Mouse (Mus musculus) megakaryocyte-erythroid progenitor cell, adult 5-6 weeks (primary cell): ENCODE results near the gene Sorbs1. TPM values are rescaled to one million over a fixed set of nuclear protein-coding genes. Genes with fewer than 3 reads are reported as not detected.

Experiments used
- ATAC-seq: replicated peaks from 2 replicates; pipeline ENCODE4 v1.8.0; 2016; ENCODE audit warnings: mild to moderate bottlenecking, inconsistent platforms; ENCODE audit not compliant: severe bottlenecking, poor library complexity, low FRiP score, low TSS enrichment
- total RNA-seq, 2 experiments: library from RNA; stranded (forward) in 1 of 2; stranded (reverse) in 1 of 2; fragments of 200-1000, 215-1000 nt in 1 of 2; fragments of >200 nt in 1 of 2; fragmentation: Nextera tagmentation in 1 of 2; gene quantifications; 2 replicates each; pipeline ENCODE4 v1.2.3; 2014 to 2017

Gene Sorbs1
- 13.9 and 33.6 TPM in 2 replicates for total RNA-seq (2014; fragmentation: Nextera tagmentation)
- total RNA-seq (2017) = 12.3 and 30.4 TPM in 2 replicates

DNA sequence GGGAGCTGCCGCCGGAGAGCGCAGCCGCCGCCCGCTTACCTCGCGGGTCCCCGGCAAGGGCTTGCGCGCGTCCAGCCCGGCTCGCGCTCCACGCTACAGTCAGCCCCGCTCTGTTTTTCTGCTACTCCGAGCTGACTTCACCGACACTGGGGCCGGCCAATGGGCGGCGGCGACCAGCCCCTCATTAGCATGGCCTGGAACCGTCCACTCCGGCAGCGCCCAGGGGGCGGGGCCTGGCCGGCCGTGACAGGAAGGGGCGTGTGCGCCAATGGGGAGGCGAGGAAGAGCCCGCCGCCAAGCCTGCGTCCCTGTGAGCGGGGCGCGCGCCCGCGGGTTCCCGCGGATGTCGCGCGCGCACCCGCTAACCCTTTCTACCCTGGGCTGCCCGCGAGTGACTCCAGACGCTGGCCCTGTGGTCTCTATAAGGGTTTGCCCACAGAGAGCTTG, at the start of gene Sorbs1:
TSS of gene Sorbs1 (minus strand) at position 148 of the 447 bp plus-strand sequence.
- ATAC-seq = peak; percentile 94

DNA sequence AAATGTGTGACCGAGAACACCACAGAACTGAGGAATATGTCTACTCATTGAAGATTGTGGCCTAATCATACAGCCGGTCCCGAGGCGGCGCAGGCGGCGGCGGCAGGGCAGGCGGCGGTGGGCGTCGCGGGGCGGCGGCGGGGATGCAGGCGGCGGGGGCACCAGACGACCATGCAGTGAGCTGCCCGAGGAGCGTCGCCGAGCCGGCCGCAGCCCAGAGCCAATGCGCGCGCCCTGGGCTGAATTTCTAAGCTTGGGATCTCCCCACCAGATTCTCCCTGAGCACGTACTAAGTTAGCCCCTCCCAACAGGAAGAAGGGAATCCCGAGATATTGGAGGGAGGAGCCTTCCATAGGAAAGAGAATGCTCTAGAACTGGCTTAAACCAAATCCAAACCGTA, 47.9 kb upstream of the Sorbs1 start:
- ATAC-seq = peak; percentile 75; the same call in 1 of the 2 replicates

DNA sequence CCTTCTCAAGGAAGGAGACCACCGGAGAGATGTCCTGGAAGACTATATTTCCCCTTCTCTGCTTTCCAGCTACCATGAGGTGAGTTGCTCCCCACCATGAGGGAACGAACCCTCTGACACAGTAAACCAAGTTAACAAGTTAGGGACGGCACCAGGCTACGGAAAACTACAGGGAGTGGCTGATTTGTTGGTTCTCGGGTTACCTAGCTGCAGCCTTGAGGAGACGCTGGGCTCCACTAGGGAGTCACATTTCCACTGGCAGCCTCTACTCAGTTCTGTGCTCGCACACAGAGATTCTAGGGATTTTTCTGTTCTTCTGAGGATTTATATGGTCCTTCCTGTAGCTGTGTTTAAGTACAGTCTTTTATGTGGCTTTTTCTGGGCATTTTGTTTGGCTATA, 42.5 kb upstream of the Sorbs1 start:
- no peak for ATAC-seq

DNA sequence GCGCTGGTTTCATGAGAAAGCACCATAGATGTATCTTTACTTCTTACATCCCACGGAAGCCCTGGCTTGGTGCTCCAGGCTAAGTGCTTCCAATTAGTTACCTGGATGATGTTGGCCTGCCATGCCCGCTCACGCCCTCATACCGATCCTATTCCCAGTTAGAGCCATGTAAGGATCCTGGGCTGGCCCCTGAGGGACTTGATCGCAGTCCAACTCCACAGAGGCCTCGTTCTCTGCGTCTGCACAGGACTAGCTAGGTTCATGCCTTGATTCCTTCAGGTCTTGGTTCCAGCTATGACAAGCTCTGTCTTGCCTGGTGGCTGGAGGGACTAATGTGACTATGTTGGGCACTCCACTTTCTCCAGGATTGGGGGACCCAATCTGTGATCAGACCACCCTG, 41.6 kb upstream of the Sorbs1 start:
- ATAC-seq = no peak

DNA sequence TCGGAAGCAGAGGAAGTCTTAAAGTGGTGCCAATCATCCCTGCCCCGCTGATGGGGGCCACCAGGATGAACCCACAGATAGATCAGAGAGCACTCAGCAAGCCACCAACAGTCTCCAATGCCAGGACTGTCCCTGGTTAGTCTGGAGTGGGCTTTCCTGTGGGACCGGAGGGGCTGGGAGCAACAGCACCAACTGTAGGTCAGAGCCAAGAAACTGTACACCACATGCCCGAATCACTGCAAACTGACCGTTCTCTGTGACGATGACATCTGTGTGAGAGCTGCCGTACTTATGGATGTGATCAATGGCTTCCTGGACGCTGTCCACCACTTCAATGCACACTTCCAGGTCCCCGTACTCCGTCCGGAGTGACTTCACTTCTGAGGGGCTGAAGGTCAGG, 40.8 kb upstream of the Sorbs1 start:
- ATAC-seq = no peak

DNA sequence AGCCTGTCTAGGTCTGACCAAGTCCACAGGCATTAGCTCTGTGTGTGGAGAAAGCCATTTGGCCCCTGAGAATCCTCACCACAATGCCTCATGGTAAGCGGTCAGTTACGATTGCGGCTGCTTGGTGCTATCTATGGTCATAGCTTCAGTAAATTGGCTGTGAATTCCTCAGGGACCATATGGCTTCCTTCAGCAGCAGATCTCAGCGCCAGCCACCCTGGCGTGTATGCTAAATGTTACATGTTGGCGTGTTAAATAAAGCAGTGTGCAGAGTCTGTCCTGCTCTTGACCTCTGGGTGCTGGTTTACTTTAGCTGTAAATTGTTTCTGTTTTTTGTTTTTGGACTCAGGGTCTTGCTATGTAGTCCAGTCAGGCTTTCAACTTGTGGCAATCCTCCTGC, 40.3 kb upstream of the Sorbs1 start:
- ATAC-seq = no peak

DNA sequence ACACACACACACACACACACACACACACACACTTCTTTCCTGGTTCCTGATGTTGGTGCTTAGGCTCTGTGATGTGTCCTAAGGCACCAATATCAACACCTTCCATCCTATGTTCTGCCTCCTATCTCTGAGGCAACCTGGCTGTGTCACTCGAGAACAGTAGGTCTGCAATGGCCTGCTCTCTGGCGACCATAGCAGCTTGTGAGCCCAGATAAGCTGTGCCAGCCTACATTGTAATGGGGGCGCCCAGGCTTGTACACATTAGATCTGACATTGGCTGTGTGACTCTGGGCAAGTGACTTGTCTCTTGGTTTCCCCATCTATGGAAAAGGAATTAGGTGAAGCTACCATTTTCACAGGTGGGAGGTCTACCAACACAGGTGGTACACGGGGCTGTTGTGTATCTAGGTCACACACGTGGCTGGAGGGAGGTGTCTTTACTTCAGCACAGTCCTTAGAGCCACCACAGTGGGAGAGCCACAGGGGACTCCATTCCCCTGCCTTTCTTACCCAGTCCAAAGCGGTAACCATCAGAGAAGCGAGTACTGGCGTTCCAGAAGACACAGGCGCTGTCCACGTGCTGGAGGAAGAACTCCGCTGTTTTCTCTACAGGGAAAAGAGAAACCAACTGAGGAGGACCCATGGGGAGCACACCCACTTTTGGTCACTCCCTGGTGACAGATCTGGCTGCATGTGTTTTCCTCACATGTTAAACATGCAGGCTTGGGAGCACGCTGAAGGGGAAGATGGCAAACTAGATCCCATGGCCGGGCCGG, 39.6 kb upstream of the Sorbs1 start:
- peak; percentile 97 for ATAC-seq

DNA sequence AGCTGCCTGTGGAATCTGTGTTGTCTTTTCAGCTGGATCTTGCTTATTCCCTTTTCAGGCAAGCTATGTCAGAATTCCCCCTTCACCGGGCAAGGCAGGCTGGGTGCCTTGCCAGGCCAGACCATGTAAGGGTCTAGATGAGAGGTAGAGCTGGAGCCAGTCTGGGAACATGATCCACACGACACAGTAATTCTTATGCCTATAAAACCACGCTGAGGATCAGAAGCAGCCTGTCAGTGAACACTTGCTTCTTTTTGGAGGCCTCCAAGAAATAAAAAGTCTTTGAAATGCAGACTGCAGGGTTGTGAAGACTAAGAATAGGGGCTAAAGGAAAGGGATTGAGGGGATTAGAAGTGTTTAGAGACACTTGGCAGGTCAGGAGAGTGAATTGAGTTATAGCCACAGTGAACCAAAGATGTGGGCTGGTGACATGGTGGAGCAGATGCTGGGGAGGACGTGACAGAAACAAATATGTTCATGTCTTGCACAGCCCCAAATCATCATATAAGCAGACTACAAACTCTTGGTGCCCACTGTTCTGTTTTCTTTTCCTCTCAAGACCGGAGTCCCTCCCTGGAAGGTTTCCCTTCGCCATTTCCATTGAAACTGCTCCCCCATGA, 36.0 kb upstream of the Sorbs1 start:
- ATAC-seq = no peak

DNA sequence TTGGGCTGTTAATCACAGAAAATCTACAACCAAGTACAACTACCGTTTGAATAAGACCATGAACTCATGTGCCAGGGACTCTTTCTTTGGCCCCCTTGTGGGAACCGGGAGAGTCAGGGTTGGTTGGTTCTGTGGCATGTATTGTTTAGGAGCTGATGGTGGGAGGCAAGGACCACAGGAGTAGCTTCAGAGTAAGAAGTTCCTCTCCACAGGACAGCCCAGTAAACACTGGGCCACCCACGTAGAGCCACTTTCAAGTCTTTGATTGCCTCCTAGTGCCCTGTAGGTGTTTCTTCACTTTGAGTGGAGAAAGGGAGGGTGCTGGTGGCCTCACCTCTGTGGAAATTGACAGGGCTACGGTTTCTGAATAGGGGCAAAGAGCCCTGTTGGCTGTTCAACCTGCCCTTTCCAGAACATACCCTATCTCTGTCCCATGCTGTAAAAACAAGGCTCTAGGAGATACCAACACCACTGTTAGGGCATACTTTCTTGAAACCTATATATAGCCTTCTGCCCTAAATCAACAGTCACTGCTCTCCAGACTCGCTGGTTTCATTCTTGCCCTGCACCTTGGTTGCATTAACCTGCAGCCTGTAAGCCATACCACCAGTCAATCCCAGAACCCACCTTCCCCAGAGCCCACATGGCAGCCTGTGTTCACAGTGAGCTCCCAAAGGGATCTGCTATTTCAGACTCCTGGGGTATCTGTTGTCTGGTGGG, 35.4 kb upstream of the Sorbs1 start:
- ATAC-seq = no peak

DNA sequence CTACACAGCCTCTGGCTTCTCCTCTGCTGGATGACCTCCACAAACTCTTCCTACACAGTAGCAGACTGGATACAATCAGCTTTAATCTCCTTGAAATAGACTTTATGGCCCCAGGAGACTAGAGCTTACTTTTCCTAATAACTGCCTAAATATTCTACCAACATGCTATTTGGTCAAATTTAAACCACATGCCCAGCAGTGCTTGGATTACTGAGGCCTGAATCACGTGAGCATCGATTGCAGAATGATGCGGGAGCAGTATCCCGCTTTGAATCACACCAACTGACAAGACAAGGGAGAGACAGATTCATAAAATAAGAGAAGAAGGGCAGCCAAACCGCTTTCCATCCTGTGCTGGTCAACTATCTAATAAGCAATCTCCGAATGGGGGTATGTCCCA, 34.8 kb upstream of the Sorbs1 start:
- no peak for ATAC-seq

DNA sequence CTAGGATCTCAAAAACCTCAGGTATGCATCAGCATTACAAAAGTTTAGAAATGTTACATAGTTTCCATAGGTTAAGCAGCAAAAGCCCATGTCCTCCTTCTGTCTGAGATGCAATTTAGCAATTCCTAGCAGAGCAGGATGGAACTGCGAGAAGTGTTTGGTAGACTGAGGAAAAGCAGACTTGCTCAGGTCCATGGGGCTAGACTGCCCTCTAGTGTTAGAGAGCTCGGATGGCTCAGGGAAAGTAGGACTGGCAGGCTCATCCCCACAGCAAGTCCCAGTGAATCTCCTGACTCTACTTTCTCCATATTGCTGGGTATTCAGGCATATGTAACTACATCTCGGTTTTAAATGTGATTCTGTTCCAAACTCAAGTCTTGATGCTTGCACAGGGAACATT, 31.3 kb upstream of the Sorbs1 start:
- peak; percentile 46; the same call in 1 of the 2 replicates for ATAC-seq

DNA sequence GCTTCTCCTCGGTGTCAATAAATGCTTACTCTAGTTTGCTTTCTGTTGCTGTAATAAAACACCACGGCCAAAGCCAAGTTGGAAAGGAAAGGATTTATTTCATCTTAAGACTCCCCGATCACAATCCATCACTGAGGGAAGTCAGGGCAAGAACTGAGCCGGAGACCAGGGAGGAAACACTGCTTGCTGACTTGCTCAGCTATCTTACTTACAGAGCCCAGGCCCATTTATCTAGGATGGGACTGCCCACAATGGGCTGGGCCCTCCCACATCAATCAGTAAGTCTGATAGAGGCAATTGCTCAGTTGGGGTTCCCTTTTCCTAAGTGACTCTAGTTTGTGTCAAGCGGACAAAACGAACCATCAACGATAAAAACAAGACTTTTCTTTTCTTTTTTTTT, 29.2 kb upstream of the Sorbs1 start:
- ATAC-seq = no peak

DNA sequence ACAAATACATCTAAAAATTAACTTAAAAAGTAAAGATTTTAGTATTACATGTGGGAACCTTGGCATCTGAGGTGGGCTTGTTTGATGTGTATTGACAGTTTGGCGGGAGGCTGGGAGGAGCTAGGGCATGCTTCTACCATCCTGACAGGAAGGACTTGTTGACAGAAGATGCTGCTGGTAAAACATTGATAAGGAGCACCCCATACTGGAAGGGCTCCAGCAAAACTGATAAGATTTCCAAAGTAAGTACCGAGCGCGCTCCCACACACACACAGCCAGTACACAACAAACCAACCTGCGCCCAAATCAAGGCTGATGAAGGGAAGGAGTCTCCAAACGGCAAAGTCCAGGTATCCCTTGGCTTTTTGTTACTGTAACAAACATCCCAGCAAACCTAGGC, 22.9 kb upstream of the Sorbs1 start:
- ATAC-seq = peak; percentile 73

DNA sequence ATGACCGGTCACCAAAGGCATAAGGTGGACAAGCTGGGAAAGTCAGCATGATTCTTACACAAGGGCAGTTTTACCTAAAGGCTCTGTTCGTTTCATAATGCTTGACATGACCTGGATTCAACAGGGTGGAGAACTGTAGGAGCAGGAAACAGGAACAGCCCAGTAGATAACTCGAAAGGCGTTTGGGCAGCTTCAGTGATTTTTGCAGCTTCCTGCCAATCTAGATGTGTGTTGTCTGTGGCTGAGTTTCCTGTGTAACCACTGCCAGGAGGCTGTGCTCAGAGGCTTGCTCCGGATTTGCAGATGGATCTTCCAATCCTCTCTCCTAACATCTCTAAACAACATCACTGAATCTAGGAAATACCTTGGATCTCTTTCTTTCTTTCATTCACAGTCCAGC, 18.9 kb upstream of the Sorbs1 start:
- no peak for ATAC-seq

DNA sequence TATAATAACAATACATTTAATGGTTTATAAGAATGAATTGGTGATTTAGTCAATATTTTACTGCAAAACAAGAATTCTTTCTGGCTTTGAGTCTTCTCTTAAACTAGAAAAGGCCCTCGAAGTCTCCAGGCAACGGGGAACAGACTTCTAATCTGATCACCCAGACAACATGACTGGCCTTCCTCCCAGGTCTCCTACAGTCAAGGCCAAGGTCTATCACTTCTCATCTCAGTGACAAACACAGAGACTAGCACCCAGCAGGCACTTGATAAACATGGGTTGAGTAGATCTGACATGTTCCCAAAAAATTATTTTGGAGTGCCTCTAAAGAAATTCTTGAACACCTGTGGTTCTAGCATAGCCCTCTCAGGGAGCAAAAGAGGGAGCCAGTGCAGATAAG, 16.7 kb upstream of the Sorbs1 start:
- peak; percentile 85 for ATAC-seq

DNA sequence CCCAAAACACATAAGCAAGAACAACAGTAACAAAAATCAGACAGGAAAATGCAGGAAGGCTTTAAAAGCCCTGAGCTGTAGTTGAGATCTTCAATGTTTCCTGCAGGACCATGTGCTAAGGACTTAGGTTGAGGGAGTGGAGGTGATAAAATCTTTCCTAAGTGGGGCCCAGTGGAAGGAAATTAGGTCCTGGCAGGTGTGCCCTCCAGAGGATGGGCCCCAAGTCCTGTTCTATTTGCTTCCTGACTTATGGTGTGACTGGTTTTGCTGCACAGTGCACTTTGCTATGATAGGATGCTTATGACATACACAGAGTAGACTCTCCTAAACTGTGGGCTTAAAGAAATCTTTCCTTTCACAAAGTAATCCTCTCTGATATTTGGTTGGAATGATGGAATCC, 14.7 kb upstream of the Sorbs1 start:
- ATAC-seq = no peak

DNA sequence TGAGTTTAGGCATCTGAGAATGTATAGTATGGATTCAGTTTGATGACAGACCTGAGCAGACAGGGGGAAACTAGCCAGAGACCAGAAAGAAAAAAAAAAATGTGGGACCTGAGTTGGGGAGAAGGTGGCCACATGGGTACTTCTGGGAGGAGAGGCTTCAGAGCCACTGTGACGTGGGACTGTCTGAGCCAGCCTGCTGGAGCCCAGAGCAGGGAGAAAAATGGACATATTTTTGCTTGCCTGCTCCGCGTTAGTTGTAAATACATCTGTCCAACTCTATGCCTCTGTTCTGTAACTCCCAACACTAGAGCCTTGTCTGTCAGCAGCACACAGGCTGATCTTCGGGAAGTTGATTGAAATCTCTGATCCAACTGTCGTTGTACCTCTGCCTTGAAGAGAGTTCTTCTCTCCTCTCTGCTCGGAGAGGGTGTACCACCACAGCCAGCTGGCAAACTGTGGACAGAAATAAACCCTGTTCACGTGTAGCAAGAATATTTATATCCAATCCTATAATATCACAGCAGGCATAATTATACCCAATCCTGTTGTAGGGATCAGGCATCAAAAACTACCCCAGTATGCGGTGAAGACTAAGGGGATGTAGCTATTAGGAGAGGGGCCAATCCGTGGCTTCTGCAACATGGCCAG, 12.9 kb upstream of the Sorbs1 start:
- no peak for ATAC-seq

DNA sequence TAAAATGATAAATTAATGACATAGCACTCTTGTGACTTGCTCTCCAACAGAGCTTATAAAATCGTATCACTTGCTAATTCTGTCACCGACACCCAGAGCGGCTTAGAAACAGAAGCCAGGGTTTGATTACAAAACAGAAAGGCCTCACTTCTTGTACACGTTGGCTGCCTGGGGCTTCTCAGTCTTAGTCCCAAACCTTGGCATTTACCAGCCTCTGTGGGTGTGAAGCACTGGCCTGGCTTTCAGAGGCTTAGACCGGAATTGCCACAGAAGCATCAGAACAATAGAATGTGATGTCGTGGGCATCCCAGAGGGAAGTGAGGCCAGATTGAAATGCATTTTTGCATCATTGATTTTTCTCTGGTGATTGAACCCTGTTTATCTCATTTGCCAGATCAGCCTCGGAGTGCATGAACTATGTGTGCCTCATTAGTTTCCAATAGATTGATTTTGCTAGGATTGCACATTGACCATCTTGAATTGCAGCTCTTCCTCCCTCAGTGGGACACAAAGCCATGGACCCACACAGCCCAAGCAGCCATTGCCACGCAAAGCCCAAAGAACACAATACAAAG, 9.9 kb upstream of the Sorbs1 start:
- ATAC-seq = no peak

DNA sequence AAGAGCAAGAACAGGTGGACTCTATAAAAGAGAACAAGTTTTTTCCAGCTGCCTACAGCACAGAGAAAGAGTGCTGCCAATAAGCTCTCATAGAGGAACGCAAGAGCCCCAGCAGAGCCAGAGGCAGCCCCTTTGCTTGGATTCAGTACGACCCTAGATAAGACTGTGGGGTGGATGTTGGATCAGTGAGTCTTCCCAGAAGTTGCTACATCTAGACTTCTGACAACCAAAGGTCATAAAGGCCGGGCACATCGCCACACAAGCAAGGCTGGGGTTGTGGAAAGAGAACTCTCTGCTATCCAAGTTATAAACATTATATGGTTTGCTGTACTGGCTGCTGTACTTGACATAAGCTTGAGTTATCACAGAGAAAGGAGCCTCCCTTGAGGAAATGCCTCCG, 6.8 kb upstream of the Sorbs1 start:
- no peak for ATAC-seq

DNA sequence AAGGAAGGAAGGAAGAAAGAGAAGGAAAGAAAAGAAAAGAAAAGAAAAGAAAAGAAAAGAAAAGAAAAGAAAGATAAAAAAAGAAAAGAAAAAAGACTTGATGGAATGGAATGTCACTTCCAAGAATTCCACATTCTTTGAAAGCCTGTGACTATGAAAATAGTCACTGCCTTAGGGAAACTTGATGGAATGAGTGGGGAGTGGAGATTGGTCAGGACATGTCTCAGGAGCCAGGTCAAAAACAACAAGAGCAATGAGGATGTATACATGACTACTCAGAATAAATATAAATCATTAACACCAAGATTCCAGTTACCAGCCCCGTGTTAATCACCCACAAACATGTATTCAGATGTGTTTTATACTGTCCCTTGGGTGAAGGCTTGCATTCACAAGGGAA, 5.1 kb upstream of the Sorbs1 start:
- no peak for ATAC-seq
